Mouse (Mus musculus) lung, adult 2 months (tissue): Measurements from ENCODE around the gene Nrn1.

Experiments
- CTCF ChIP-seq: fragments of 200-500 bp; IDR thresholded peaks from 2 replicates; pipeline ENCODE4 v1.5.1; 2011; ENCODE audit warnings: mild to moderate bottlenecking, low read length, control low read depth; ENCODE audit not compliant: insufficient read depth
- POLR2A ChIP-seq: fragments of 200-500 bp; IDR thresholded peaks from 2 replicates; pipeline ENCODE4 v1.6.1; 2011; ENCODE audit warnings: low read depth, mild to moderate bottlenecking, control low read depth, low read length, borderline replicate concordance; ENCODE audit errors: extremely low read depth

GRCm38 (mm10) chr13:36695516-36696201, 39.3 kb downstream of the Nrn1 start:
- TF ChIP-seq CTCF = no peak
- no peak for TF ChIP-seq POLR2A
